Mouse (Mus musculus) adrenal gland, adult (tissue): Measurements from ENCODE around the gene Gcnt4.

Experiments
- DNase-seq, 2 experiments: peaks; one replicate each; pipeline ENCODE4 v3.0.0; 2022 to 2023; ENCODE audit warnings: low spot score in 1 of 2; ENCODE audit not compliant: inconsistent age in 2 of 2

The Gcnt4 gene

DNA sequence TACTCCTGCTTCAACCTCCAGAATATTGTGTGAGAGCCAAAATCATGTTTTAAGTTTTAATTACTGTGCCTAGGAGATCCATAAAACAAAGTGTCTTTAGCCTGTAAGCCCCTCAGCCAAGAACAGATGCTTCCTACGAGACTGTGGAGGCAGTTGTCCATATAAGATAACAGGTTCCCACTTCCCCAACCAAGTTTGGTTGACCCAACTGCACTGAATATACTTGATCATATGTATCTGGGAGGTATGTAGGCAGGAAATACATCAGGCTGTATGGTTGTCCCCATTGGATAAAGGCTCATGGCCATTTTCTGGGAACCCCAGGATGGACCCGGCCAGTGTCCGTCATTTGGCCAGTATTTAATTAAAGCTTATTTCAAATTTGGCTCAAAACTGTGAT lies 65.6 kb downstream of the Gcnt4 start:
- no peak for DNase-seq

DNA sequence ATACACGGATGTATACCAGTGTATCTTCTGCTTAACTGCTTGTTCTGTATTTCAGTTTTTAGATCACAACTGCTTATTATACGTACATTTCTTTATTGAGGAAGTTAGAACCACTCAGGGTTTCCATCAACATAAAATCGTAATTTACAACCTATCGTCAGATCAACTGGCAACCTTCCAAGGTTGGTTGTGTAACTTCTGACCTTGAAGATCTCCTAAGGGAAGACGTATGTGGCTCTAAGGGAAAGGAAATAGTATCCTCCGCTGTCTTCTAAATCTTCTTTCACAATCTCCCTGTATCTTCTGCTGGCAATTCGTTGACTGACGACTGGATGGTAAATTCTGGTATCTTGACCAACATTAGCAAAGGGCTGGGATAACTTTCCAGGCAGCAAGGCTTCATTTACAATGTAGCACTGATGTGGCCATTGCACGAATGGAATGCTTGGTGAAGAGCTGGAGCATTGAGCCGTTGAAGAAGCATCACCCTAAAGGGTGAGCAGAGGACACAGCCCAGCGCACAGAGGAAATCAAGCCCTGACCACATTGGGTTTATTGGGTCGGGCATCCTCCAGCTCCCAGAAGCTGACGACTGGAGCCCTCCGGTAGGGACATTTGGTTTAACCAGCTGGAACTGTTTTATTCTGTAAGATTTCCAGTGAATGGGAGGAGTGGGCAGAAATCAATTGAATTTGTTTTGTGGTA lies 66.2 kb downstream of the Gcnt4 start:
- DNase-seq, result peak; percentile 20 to 86

DNA sequence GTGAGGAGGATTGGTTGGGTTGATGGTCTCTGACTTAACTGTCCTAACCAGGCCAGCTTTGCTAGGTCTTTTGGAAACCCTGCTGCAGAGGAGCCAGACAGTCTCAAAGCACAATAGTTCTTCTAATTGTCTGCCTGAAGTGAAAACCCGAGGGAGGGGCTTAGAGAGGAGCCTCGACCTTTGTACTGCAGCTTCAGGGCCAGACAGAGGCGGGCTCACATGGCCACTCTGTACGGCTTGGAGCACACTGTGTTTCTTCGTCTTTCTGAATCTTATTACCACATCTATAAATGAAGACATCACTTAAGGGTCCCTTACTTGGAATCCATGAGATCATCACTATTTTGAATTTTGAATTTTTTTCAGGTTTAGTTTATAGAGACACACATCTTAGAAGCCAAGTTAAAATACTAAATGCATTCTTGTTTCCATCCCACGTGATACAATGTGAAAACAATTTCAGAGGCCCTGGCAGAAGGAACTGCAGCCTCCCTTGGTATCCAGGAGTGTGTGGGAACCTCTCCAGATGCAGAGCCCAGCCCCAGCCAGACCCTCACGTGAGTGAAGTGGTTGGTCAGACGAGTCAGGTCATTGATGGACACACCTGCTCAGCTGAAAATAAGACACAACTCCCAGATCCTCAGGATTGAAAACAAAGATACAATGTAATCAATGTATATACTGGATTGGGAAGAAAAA lies 69.0 kb downstream of the Gcnt4 start:
- no peak for DNase-seq

DNA sequence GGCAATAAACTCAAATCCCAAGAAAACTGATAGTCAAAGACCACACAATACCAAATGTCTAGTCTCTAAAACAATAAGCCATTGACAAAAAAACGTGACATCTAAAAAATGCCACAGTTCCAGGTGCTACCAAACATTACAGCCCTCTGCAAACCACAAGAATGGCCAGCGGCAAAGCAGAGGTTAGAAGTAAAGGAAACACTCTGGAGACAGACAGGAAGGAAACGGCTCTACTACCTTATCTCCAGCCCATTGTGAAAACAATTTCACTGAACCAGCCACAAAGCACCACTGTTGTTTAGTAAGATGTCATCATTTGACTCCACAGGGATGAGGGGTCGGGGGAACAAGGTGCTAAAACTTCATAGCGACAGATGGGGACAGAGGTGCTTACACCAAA lies 70.8 kb downstream of the Gcnt4 start:
- no peak for DNase-seq

DNA sequence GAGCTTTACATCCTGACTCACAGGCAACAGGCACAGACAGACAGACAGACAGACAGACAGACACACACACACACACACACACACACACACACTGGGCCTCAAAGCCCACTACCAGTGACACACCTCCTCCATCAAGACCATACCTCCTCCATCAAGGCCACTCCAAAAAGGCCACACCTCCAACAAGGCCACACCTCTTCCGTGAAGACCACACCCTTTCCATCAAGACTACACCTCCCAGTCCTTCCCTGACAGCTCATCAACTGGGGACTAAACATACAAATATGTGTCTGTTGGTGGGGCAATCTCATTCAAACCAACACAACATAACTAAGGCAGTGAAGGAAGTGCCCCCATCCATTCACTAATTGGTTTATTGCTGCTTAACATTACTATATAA lies 72.6 kb downstream of the Gcnt4 start:
- no peak for DNase-seq
